In the genomic region with DNA sequence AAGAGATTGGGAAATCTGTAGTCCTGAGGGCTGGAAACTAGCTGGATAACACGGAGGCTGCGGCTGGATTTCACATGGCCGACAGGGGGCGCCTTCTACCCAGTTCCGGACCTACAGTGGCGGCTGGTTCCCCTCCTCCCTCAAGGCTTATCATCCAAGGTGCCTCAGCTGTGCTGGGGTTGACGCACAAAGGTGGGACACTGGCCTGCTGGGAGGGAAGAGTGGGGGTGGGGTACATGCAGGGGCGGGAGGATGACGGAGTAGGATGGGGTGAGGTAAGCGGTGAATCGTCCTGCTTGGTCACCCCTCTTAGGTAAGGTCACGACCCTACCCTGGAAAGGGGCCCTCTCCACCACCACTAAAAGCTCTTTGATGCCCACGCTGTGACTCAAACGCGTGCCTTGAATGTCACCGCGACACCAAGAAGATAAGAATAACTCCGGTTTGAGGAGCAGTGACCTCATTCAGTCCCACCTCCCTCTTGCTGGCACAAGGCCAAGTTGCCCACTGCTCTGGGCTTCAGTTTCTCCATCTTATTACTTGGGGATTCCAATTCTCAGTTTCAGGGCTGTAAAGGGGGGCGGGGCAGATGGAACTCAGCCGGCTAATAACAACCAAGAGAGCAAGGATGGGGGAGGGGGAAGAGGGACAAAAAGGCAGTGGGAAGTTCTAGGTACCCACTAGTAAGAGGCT, we compare ENCODE assay signal across 7 mouse cellular contexts. TPM values are rescaled to one million over a fixed set of nuclear protein-coding genes. Genes with fewer than 3 reads are reported as not detected.
DNase-seq lines count a peak whose midpoint lies in the region; ATAC-seq and TF ChIP-seq lines count a peak whose summit lies in the region.

No protein-coding gene starts in this region.

- peak; percentile 90 for DNase-seq in adrenal gland, postnatal 10 days
- peak; percentile 84 for DNase-seq in embryonic facial prominence, embryonic 11.5 days (ENCODE audit: low spot score)
- peak; percentile 44 to 80 for DNase-seq in heart, adult 9 months (ENCODE audit: low spot score in 2 of 2)
- DNase-seq in limb, embryonic 14.5 days (ENCODE audit: low spot score) = peak; percentile 81
- DNase-seq in midbrain, postnatal 0 days (ENCODE audit: low spot score) = peak; percentile 67
- DNase-seq in spleen, postnatal 10 days (ENCODE audit: low spot score in 2 of 2) = peak; percentile 64 to 81

- H3K4me2 ChIP-seq in embryonic facial prominence, embryonic 11.5 days (ENCODE audit: low read depth, low read length) = peak overlapping the region; percentile 10; the same call in 1 of the 2 replicates
- H3K4me2 ChIP-seq in kidney, embryonic 14.5 days (replicated peaks; ENCODE audit: low read depth, low read length) = peak overlapping the region; percentile 35
- peak overlapping the region; percentile 40 for H3K4me2 ChIP-seq in limb, embryonic 14.5 days (replicated peaks; ENCODE audit: low read depth, low read length, severe bottlenecking)
- no peak overlapping the region for H3K4me2 ChIP-seq in midbrain, postnatal 0 days (ENCODE audit: low read depth, low read length, poor library complexity, severe bottlenecking)

- no peak overlapping the region for H3K27ac ChIP-seq in embryonic facial prominence, embryonic 11.5 days (replicated peaks; ENCODE audit: low read depth, low read length)
- no peak overlapping the region for H3K27ac ChIP-seq in kidney, embryonic 14.5 days (ENCODE audit: low read depth, low read length)
- no peak overlapping the region for H3K27ac ChIP-seq in limb, embryonic 14.5 days (replicated peaks; ENCODE audit: low read depth, low read length)
- no peak overlapping the region for H3K27ac ChIP-seq in midbrain, postnatal 0 days (ENCODE audit: low read depth, low read length)

- no peaks in the 10 kb centered on the region for H3K27me3 ChIP-seq in embryonic facial prominence, embryonic 11.5 days (ENCODE audit: control insufficient read depth, insufficient read depth, low read length)
- no peaks in the 10 kb centered on the region for H3K27me3 ChIP-seq in kidney, embryonic 14.5 days (ENCODE audit: control insufficient read depth, insufficient read depth, low read length)
- H3K27me3 ChIP-seq in limb, embryonic 14.5 days (ENCODE audit: control insufficient read depth, insufficient read depth, low read length) = no peaks in the 10 kb centered on the region
- no peaks in the 10 kb centered on the region for H3K27me3 ChIP-seq in midbrain, postnatal 0 days (ENCODE audit: insufficient read depth, low read length)

- H3K4me3 ChIP-seq in embryonic facial prominence, embryonic 11.5 days (ENCODE audit: low read depth, low read length) = 0 out of 2 replicates have a peak overlapping the region, but pooled peaks have one; percentile 5
- peak overlapping the region; percentile 15; the same call in 1 of the 2 replicates for H3K4me3 ChIP-seq in kidney, embryonic 14.5 days (ENCODE audit: low read length)
- 0 out of 2 replicates have a peak overlapping the region, but pooled peaks have one; percentile 1 for H3K4me3 ChIP-seq in limb, embryonic 14.5 days (replicated peaks; ENCODE audit: low read length)
- no peak overlapping the region for H3K4me3 ChIP-seq in midbrain, postnatal 0 days (ENCODE audit: low read depth, low read length)

- ATAC-seq in embryonic facial prominence, embryonic 11.5 days (replicated peaks; ENCODE audit: insufficient number of reproducible peaks, low FRiP score, low TSS enrichment, low read depth) = peak; percentile 53
- ATAC-seq in kidney, embryonic 14.5 days (ENCODE audit: low FRiP score, low TSS enrichment) = peak; percentile 72
- ATAC-seq in limb, embryonic 14.5 days (ENCODE audit: low FRiP score, low read depth) = peak; percentile 78
- no peak for ATAC-seq in midbrain, postnatal 0 days (ENCODE audit: low FRiP score)

- peak; percentile 75 for TF ChIP-seq CTCF in midbrain, postnatal 0 days (IDR thresholded peaks at IDR 0.05)

- H3K9ac ChIP-seq in embryonic facial prominence, embryonic 11.5 days (replicated peaks; ENCODE audit: low read length) = peak overlapping the region; percentile 13; the same call in 1 of the 2 replicates
- no peak overlapping the region for H3K9ac ChIP-seq in kidney, embryonic 14.5 days (ENCODE audit: low read depth, low read length)
- H3K9ac ChIP-seq in limb, embryonic 14.5 days (ENCODE audit: low read depth, low read length, severe bottlenecking) = no peak overlapping the region
- no peak overlapping the region for H3K9ac ChIP-seq in midbrain, postnatal 0 days (replicated peaks; ENCODE audit: low read length, poor library complexity, severe bottlenecking)

- 8% methylated on average over 19 of the region's 20 CpGs for WGBS in embryonic facial prominence, embryonic 11.5 days
- 3% methylated on average over 20 of the region's 20 CpGs for WGBS in kidney, embryonic 14.5 days
- WGBS in limb, embryonic 14.5 days = 5% methylated on average over 20 of the region's 20 CpGs
- WGBS in midbrain, postnatal 0 days = 5% methylated on average over 20 of the region's 20 CpGs

- TF ChIP-seq POLR2A in limb, embryonic 14.5 days (IDR thresholded peaks at IDR 0.05; ENCODE audit: borderline replicate concordance, extremely low read depth, insufficient read depth, insufficient read length) = no peak

- no peaks in the 10 kb centered on the region for H3K4me1 ChIP-seq in embryonic facial prominence, embryonic 11.5 days (ENCODE audit: control insufficient read depth, insufficient read depth, low read length)
- H3K4me1 ChIP-seq in kidney, embryonic 14.5 days (ENCODE audit: control insufficient read depth, insufficient read depth, low read length) = peaks cover 11% of the 10 kb centered on the region
- H3K4me1 ChIP-seq in limb, embryonic 14.5 days (ENCODE audit: control insufficient read depth, insufficient read depth, low read length) = peaks cover 8% of the 10 kb centered on the region
- peaks cover 3% of the 10 kb centered on the region for H3K4me1 ChIP-seq in midbrain, postnatal 0 days (ENCODE audit: insufficient read depth, low read length)

- H3K36me3 ChIP-seq in embryonic facial prominence, embryonic 11.5 days (replicated peaks; ENCODE audit: control insufficient read depth, insufficient read depth, low read depth, low read length) = no peaks in the 10 kb centered on the region
- no peaks in the 10 kb centered on the region for H3K36me3 ChIP-seq in kidney, embryonic 14.5 days (ENCODE audit: control insufficient read depth, insufficient read depth, low read length)
- no peaks in the 10 kb centered on the region for H3K36me3 ChIP-seq in limb, embryonic 14.5 days (ENCODE audit: control insufficient read depth, insufficient read depth, low read length)
- H3K36me3 ChIP-seq in midbrain, postnatal 0 days (ENCODE audit: insufficient read depth, low read length) = no peaks in the 10 kb centered on the region

- H3K9me3 ChIP-seq in embryonic facial prominence, embryonic 11.5 days (replicated peaks; ENCODE audit: control insufficient read depth, low read length) = no peaks in the 10 kb centered on the region
- no peaks in the 10 kb centered on the region for H3K9me3 ChIP-seq in kidney, embryonic 14.5 days (ENCODE audit: control insufficient read depth, low read length)
- H3K9me3 ChIP-seq in limb, embryonic 14.5 days (ENCODE audit: control insufficient read depth, low read length) = no peaks in the 10 kb centered on the region
- no peaks in the 10 kb centered on the region for H3K9me3 ChIP-seq in midbrain, postnatal 0 days (ENCODE audit: low read length)

RNA-seq across cellular contexts. Expression of gene Cryaa, which starts 15.9 kb away (rescaled TPM):
- not detected for total RNA-seq in adrenal gland, postnatal 10 days (2021)
- polyA plus RNA-seq in embryonic facial prominence, embryonic 11.5 days (2014; fragmentation: Nextera tagmentation; extraction: Ambion mirVana) = 20.9 and 184 TPM in 2 replicates
- not detected in 2 replicates for polyA plus RNA-seq in kidney, embryonic 14.5 days (2014; fragmentation: Nextera tagmentation; extraction: Ambion mirVana)
- polyA plus RNA-seq in limb, embryonic 14.5 days (2012; rRNA removed) = 0.05 and 0.06 TPM in 2 replicates
- 0.26 TPM in 1 of 2 replicates, not detected in the other for polyA plus RNA-seq in limb, embryonic 14.5 days (2014; fragmentation: Nextera tagmentation; extraction: Ambion mirVana)
- total RNA-seq in midbrain, postnatal 0 days (2014; rRNA removed) = 1.6 and 1.9 TPM in 2 replicates
- 0.37 and 0.39 TPM in 2 replicates for polyA plus RNA-seq in midbrain, postnatal 0 days (2015; fragmentation: Nextera tagmentation; extraction: Ambion mirVana)

RNA-seq across cellular contexts. Expression of gene U2af1, which starts 34.8 kb away (rescaled TPM):
- total RNA-seq in adrenal gland, postnatal 10 days (2021) = 100 to 1,000 TPM; 145 to 150 TPM
- polyA plus RNA-seq in embryonic facial prominence, embryonic 11.5 days (2014; fragmentation: Nextera tagmentation; extraction: Ambion mirVana) = 206 and 225 TPM in 2 replicates
- polyA plus RNA-seq in kidney, embryonic 14.5 days (2014; fragmentation: Nextera tagmentation; extraction: Ambion mirVana) = 195 and 380 TPM in 2 replicates
- 248 and 345 TPM in 2 replicates for polyA plus RNA-seq in limb, embryonic 14.5 days (2012; rRNA removed)
- 151 and 167 TPM in 2 replicates for polyA plus RNA-seq in limb, embryonic 14.5 days (2014; fragmentation: Nextera tagmentation; extraction: Ambion mirVana)
- total RNA-seq in midbrain, postnatal 0 days (2014; rRNA removed) = 55.5 and 72.9 TPM in 2 replicates
- polyA plus RNA-seq in midbrain, postnatal 0 days (2015; fragmentation: Nextera tagmentation; extraction: Ambion mirVana) = 182 and 188 TPM in 2 replicates

RNA-seq across cellular contexts. Expression of gene Cbs, which starts 56.4 kb away (rescaled TPM):
- 10 to 100 TPM; 17.8 to 39.9 TPM for total RNA-seq in adrenal gland, postnatal 10 days (2021)
- 1.5 and 2.5 TPM in 2 replicates for polyA plus RNA-seq in embryonic facial prominence, embryonic 11.5 days (2014; fragmentation: Nextera tagmentation; extraction: Ambion mirVana)
- polyA plus RNA-seq in kidney, embryonic 14.5 days (2014; fragmentation: Nextera tagmentation; extraction: Ambion mirVana) = 2.1 and 2.7 TPM in 2 replicates
- polyA plus RNA-seq in limb, embryonic 14.5 days (2012; rRNA removed) = 4.7 and 4.8 TPM in 2 replicates
- polyA plus RNA-seq in limb, embryonic 14.5 days (2014; fragmentation: Nextera tagmentation; extraction: Ambion mirVana) = 3.9 and 4.6 TPM in 2 replicates
- total RNA-seq in midbrain, postnatal 0 days (2014; rRNA removed) = 13.3 and 29.6 TPM in 2 replicates
- polyA plus RNA-seq in midbrain, postnatal 0 days (2015; fragmentation: Nextera tagmentation; extraction: Ambion mirVana) = 16.3 and 20.3 TPM in 2 replicates

Comparison
In these comparisons a context has a peak if more than half of its experiments do, and no peak if none do; other contexts are left out.
1. RNA of gene Cryaa, which starts 15.9 kb away (polyA plus RNA-seq): 20.9 to 184 TPM in embryonic facial prominence, embryonic 11.5 days; 0.37 to 0.39 TPM in midbrain, postnatal 0 days, 0.05 to 0.26 TPM in limb, embryonic 14.5 days and not detected in kidney, embryonic 14.5 days; every median in the first group is over 10 times any median in the second.
2. Peak in every context shown above with its lines, with median percentiles within 50 percentile points of each other: DNase-seq.